Mouse (Mus musculus) kidney, adult 2 months (tissue): ENCODE data around the gene Rad17. TPM values are rescaled to one million over a fixed set of nuclear protein-coding genes. Genes with fewer than 3 reads are reported as not detected.

Source experiments
- DNase-seq: peaks from one replicate; pipeline ENCODE4 v3.0.0; 2021
- H3K27ac ChIP-seq: fragments of 200-500 bp; 2 replicates; pipeline ENCODE4 v1.5.1; 2012; ENCODE audit warnings: low read depth, low read length, control low read depth, inconsistent platforms; ENCODE audit not compliant: insufficient read depth
- H3K27me3 ChIP-seq: fragments of 200-500 bp; replicated peaks from 2 replicates; pipeline ENCODE4 v1.6.1; 2012; ENCODE audit warnings: mild to moderate bottlenecking, moderate library complexity, low read length, inconsistent platforms; ENCODE audit not compliant: control insufficient read depth, insufficient read depth
- H3K36me3 ChIP-seq: fragments of 200-500 bp; 2 replicates; pipeline ENCODE4 v1.6.1; 2012; ENCODE audit warnings: mild to moderate bottlenecking, moderate library complexity, low read length, inconsistent platforms; ENCODE audit not compliant: control insufficient read depth, insufficient read depth
- H3K4me1 ChIP-seq: fragments of 200-500 bp; 2 replicates; pipeline ENCODE4 v1.6.1; 2011; ENCODE audit warnings: low read length; ENCODE audit not compliant: control insufficient read depth, insufficient read depth
- H3K4me3 ChIP-seq: fragments of 200-500 bp; 2 replicates; pipeline ENCODE4 v1.5.1; 2011; ENCODE audit warnings: mild to moderate bottlenecking, low read depth, low read length, control low read depth; ENCODE audit not compliant: insufficient read depth
- CTCF ChIP-seq: fragments of 200-500 bp; conservative IDR thresholded peaks from 2 replicates; pipeline ENCODE4 v1.5.1; 2011; ENCODE audit warnings: low read depth, mild to moderate bottlenecking, control low read depth, low read length, moderate library complexity, mixed read lengths; ENCODE audit not compliant: insufficient read depth, insufficient read length
- POLR2A ChIP-seq: fragments of 200-500 bp; IDR thresholded peaks from one replicate; pipeline ENCODE4 v1.6.1; 2011; ENCODE audit warnings: low read depth, low read length, control low read depth
- WGBS: fragments of 180-500 bp; shearing (Covaris S2); methylation state at CpG from one replicate; pipeline ENCODE4 v1.1.7; 2018; 5-methylcytosine and 5-hydroxymethylcytosine counted together
- polyA plus RNA-seq: library from polyadenylated mRNA; depleted of rRNA; stranded (reverse); fragments of >200 nt; gene quantifications from 2 replicates; pipeline ENCODE4 v1.2.3, GENCODE M21; 2012

Gene Rad17
- polyA plus RNA-seq, 1 experiment, result 5.2 TPM

GRCm38 (mm10) chr13:100675936-100676635, 25.2 kb upstream of the Rad17 start:
- Histone ChIP-seq H3K27ac (no peak overlapping the region), H3K27me3 (no peaks in the 10 kb centered on the region), H3K4me3 (no peak overlapping the region), H3K36me3 (no peaks in the 10 kb centered on the region), H3K4me1 (no peaks in the 10 kb centered on the region)
- no peak for DNase-seq
- TF ChIP-seq POLR2A, result no peak
- no peak for TF ChIP-seq CTCF
- WGBS, result 79% methylated on average over 15 of the region's 15 CpGs

- Histone ChIP-seq H3K4me1 (no peaks in the 10 kb centered on the region), H3K27ac (0 out of 2 replicates have a peak overlapping the region, but pooled peaks have one; percentile 28), H3K4me3 (peak overlapping the region; percentile 97; the same call in 1 of the 2 replicates), H3K27me3 (no peaks in the 10 kb centered on the region; the same call in 1 of the 2 replicates), H3K36me3 (no peaks in the 10 kb centered on the region)
- no peak for TF ChIP-seq CTCF
- no peak for TF ChIP-seq POLR2A
- no peak for DNase-seq
- 33% methylated on average over 9 of the region's 9 CpGs for WGBS
Measured at GRCm38 (mm10) chr13:100670181-100670741, 19.4 kb upstream of the Rad17 start.

- no peaks in the 10 kb centered on the region for H3K4me1 ChIP-seq
- under 1% methylated on average over 44 of the region's 44 CpGs for WGBS
- TF ChIP-seq POLR2A, result no peak
- no peak for TF ChIP-seq CTCF
- H3K27ac ChIP-seq, result peak within 1 kb of the TSS; percentile 66
- H3K27me3 ChIP-seq, result no peaks in the 10 kb centered on the region; the same call in 1 of the 2 replicates
- H3K36me3 ChIP-seq, result no peaks in the 10 kb centered on the region
- H3K4me3 ChIP-seq, result peak within 1 kb of the TSS; percentile 97
- peak; percentile 47 for DNase-seq
Measured at GRCm38 (mm10) chr13:100669291-100670022, 18.6 kb upstream of the Rad17 start, which contains the start of gene Ccdc125. Gene Ccdc125, plus strand, starts transcription at chr13:100669717.

GRCm38 (mm10) chr13:100659864-100660456, 9.1 kb upstream of the Rad17 start:
- H3K4me3 ChIP-seq, result no peak overlapping the region
- peaks cover 1% of the 10 kb centered on the region; the same call in 1 of the 2 replicates for H3K36me3 ChIP-seq
- DNase-seq, result peak; percentile 62
- no peaks in the 10 kb centered on the region for H3K27me3 ChIP-seq
- no peaks in the 10 kb centered on the region for H3K4me1 ChIP-seq
- H3K27ac ChIP-seq, result no peak overlapping the region
- TF ChIP-seq CTCF (peak; percentile 84), POLR2A (no peak)
- WGBS, result 34% methylated on average over 4 of the region's 4 CpGs

GRCm38 (mm10) chr13:100658091-100658490, 7.2 kb upstream of the Rad17 start:
- H3K4me3 ChIP-seq, result no peak overlapping the region
- TF ChIP-seq POLR2A (no peak), CTCF (no peak)
- no peaks in the 10 kb centered on the region for H3K4me1 ChIP-seq
- no peak overlapping the region for H3K27ac ChIP-seq
- peaks cover 1% of the 10 kb centered on the region; the same call in 1 of the 2 replicates for H3K36me3 ChIP-seq
- no peaks in the 10 kb centered on the region for H3K27me3 ChIP-seq
- no peak for DNase-seq
- WGBS, result 93% methylated on average over 5 of the region's 5 CpGs

- no peaks in the 10 kb centered on the region for H3K27me3 ChIP-seq
- peak within 1 kb of the TSS; percentile 94 for H3K4me3 ChIP-seq
- under 1% methylated on average over 63 of the region's 63 CpGs for WGBS
- peaks cover 7% of the 10 kb centered on the region; the same call in 1 of the 2 replicates for H3K4me1 ChIP-seq
- DNase-seq, result no peak
- no peak for TF ChIP-seq CTCF
- no peak for TF ChIP-seq POLR2A
- H3K36me3 ChIP-seq, result peaks cover 1% of the 10 kb centered on the region; the same call in 1 of the 2 replicates
- H3K27ac ChIP-seq, result peak within 1 kb of the TSS; percentile 99
Measured at GRCm38 (mm10) chr13:100651439-100652186, 762 bp upstream of the Rad17 start, which contains the start of gene Taf9. Gene Taf9, plus strand, starts transcription at chr13:100651579.
